Comparison of ENCODE assay signal across 15 mouse cellular contexts in the genomic region with DNA sequence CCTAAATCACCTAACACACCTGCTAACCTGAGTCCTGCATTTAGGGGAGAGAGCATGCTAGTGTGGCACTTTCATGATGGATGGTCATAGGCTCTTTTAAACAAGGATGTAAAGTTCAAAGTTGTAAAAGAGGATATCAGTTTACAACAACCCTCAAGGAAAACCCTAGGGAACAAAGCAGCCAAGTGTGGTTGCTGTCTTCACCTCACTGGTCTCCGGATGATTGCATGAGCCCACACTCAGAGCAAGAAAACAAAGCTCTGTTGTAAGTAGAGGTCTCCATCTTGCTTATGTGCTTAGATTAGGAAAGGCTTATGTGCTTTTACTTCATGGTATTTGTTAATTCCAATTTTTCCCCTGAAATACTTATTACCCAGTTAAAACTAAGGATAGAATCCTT.
"Had no signal": no experiment of that assay in that cellular context is flagged by ENCODE, and none has a peak within 500 bp of the region (broad histone marks: within the 10 kb centered on the region; RNA-seq: fewer than 3 reads in every experiment).

No protein-coding gene starts in this region.

- H3K4me1 ChIP-seq: limb, embryonic 12.5 days; midbrain, embryonic 12.5 days; neural tube, embryonic 15.5 days had no signal

- H3K36me3 ChIP-seq: liver, embryonic 15.5 days had no signal

- H3K4me3 ChIP-seq: layer of hippocampus, adult 2 months; limb, embryonic 12.5 days; liver, embryonic 15.5 days; midbrain, embryonic 12.5 days; myocyte; neural tube, embryonic 15.5 days had no signal

- H3K4me2 ChIP-seq: limb, embryonic 12.5 days; liver, embryonic 15.5 days; midbrain, embryonic 12.5 days; neural tube, embryonic 15.5 days had no signal

- H3K9ac ChIP-seq: limb, embryonic 12.5 days; liver, embryonic 15.5 days; midbrain, embryonic 12.5 days; neural tube, embryonic 15.5 days had no signal

- DNase-seq: kidney, adult 18-20 months; kidney, postnatal 10 days; kidney, postnatal 4 days; liver; lung, adult 2 months; lung, postnatal 36 days; thymus, postnatal 14 days had no signal

- ATAC-seq: lung, postnatal 0 days had no signal

- H3K27ac ChIP-seq: layer of hippocampus, adult 2 months; limb, embryonic 12.5 days; liver, embryonic 15.5 days; midbrain, embryonic 12.5 days; neural tube, embryonic 15.5 days; stomach, postnatal 0 days had no signal

- H3K9me3 ChIP-seq: limb, embryonic 12.5 days; liver, embryonic 15.5 days; midbrain, embryonic 12.5 days; neural tube, embryonic 15.5 days had no signal

- H3K27me3 ChIP-seq: limb, embryonic 12.5 days; liver, embryonic 15.5 days; midbrain, embryonic 12.5 days; neural tube, embryonic 15.5 days had no signal
